Mouse (Mus musculus) thymus, adult 2 months (tissue): ENCODE measurements around the gene Atp13a2.
A peak's percentile ranks its signal among the peaks of the same experiment; 100 is the strongest.

Experiments
- CTCF ChIP-seq: fragments of 200-500 bp; IDR thresholded peaks from 2 replicates; pipeline ENCODE4 v1.5.1; 2012; ENCODE audit warnings: mild to moderate bottlenecking, control low read depth, low read length, moderate library complexity, borderline replicate concordance; ENCODE audit not compliant: control insufficient read depth, poor library complexity, insufficient read depth; ENCODE audit errors: extremely low read depth
- POLR2A ChIP-seq: fragments of 200-500 bp; IDR thresholded peaks from 2 replicates; pipeline ENCODE4 v1.6.1; 2012; ENCODE audit warnings: mild to moderate bottlenecking, low read length, control low read depth, moderate library complexity; ENCODE audit not compliant: control insufficient read depth, poor library complexity, insufficient read depth; ENCODE audit errors: extremely low read depth

GRCm38 (mm10) chr4:140960781-140961466, 25.7 kb upstream of the Atp13a2 start, which contains the start of gene Sdhb:
- peak; percentile 35; the same call in 1 of the 2 replicates for TF ChIP-seq CTCF
- peak; percentile 46; the same call in 1 of the 2 replicates for TF ChIP-seq POLR2A
